Comparison of ENCODE assay signal across 10 mouse cellular contexts in the genomic region with DNA sequence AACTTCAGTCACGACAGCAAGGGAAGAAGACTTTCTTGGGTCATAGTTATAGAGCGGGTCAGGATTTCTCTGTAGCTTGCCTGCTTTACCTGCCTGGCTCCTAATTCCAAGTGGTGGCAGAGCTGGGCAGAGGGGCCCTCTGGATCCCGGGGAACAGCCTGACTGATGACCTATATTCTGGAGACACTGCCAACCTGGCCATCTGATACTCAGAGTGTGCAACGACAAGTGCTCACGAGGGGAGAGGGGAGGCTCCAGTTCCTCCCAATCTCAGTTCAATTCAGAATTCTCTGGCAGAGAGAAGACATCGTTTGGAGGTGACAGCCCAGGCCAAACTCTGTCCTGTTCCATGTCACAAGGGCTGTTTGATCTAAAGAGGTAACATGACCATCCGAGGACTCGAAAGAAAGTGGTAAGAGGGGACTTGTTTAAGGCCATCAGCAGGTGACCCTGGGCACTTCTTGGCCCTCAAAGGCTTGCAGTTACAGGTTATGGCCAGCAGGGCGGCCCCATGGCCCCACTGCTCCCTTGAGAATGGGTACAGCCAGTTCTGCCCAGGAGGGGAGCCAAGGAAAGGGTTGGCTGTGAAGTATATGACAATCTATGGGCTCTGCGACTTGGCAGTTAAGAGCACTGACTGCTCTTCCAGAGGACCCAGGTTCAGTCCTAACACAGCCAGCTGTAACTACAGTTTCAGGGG. TPM values are rescaled to one million over a fixed set of nuclear protein-coding genes. Genes with fewer than 3 reads are reported as not detected.
DNase-seq lines count a peak whose midpoint lies in the region; ATAC-seq and TF ChIP-seq lines count a peak whose summit lies in the region.
"Had no signal": no experiment of that assay in that cellular context is flagged by ENCODE, and none has a peak within 500 bp of the region (broad histone marks: within the 10 kb centered on the region; RNA-seq: fewer than 3 reads in every experiment).

No protein-coding gene starts in this region.

- WGBS in heart, adult 2 months, result 74% methylated on average over 10 of the region's 10 CpGs
- WGBS in heart, embryonic 11.5 days (ENCODE audit: insufficient replicate concordance), result 75% methylated on average over 10 of the region's 10 CpGs

- no peak overlapping the region for H3K9ac ChIP-seq in heart, adult 2 months (ENCODE audit: low read depth, low read length)
- H3K9ac ChIP-seq in heart, embryonic 11.5 days (ENCODE audit: low read depth, low read length), result no peak overlapping the region
- H3K9ac ChIP-seq: liver, embryonic 15.5 days had no signal

- H3K4me1 ChIP-seq in heart, adult 2 months (ENCODE audit: control insufficient read depth, insufficient read depth, low read length), result peaks cover 8% of the 10 kb centered on the region
- H3K4me1 ChIP-seq in heart, embryonic 11.5 days (ENCODE audit: control insufficient read depth, insufficient read depth, low read length), result peaks cover 5% of the 10 kb centered on the region
- no peaks in the 10 kb centered on the region; the same call in 1 of the 2 replicates for H3K4me1 ChIP-seq in testis, adult 2 months (ENCODE audit: control insufficient read depth, insufficient read depth, low read length)

- H3K4me2 ChIP-seq in heart, embryonic 11.5 days, result no peak overlapping the region
- H3K4me2 ChIP-seq: liver, embryonic 15.5 days had no signal

- H3K27me3 ChIP-seq in heart, adult 2 months (ENCODE audit: control insufficient read depth, insufficient read depth, low read length), result no peaks in the 10 kb centered on the region
- H3K27me3 ChIP-seq in heart, embryonic 11.5 days (ENCODE audit: control insufficient read depth, insufficient read depth, low read length), result no peaks in the 10 kb centered on the region
- H3K27me3 ChIP-seq in testis, adult 2 months (ENCODE audit: control insufficient read depth, insufficient read depth, low read length), result no peaks in the 10 kb centered on the region
- H3K27me3 ChIP-seq: liver, embryonic 15.5 days had no signal

- no peak for ATAC-seq in heart, embryonic 11.5 days (replicated peaks; ENCODE audit: insufficient number of reproducible peaks, low FRiP score, low TSS enrichment)
- no peak for ATAC-seq in monocyte, adult 5-6 weeks (replicated peaks; ENCODE audit: insufficient number of reproducible peaks, low FRiP score, low TSS enrichment, poor library complexity, severe bottlenecking)

- no peak for TF ChIP-seq EP300 in heart, adult 2 months (IDR thresholded peaks at IDR 0.05; ENCODE audit: insufficient read depth, low read depth, low read length)

- peak; percentile 40 to 50 for DNase-seq in heart, adult 2 months
- DNase-seq in testis, postnatal 14 days (ENCODE audit: low spot score), result no peak
- DNase-seq in cerebellum, postnatal 10 days, result peak; percentile 61 to 71
- DNase-seq in thymus, postnatal 4 days, result peak; percentile 35
- DNase-seq: kidney, postnatal 10 days had no signal

- no peak for TF ChIP-seq POLR2A in heart, adult 2 months (IDR thresholded peaks at IDR 0.05; ENCODE audit: insufficient read depth, low read depth, low read length)
- no peak for TF ChIP-seq POLR2A in testis, adult 2 months (IDR thresholded peaks at IDR 0.05; ENCODE audit: control insufficient read depth, low read depth, low read length)

- no peak overlapping the region for H3K4me3 ChIP-seq in heart, adult 2 months
- H3K4me3 ChIP-seq in heart, embryonic 11.5 days (ENCODE audit: low read depth, low read length), result no peak overlapping the region
- H3K4me3 ChIP-seq in testis, adult 2 months (ENCODE audit: control insufficient read depth, low read depth, low read length), result no peak overlapping the region
- H3K4me3 ChIP-seq: liver, embryonic 15.5 days; myocyte had no signal

- H3K27ac ChIP-seq in heart, adult 2 months, result peak overlapping the region; percentile 70
- no peak overlapping the region for H3K27ac ChIP-seq in heart, embryonic 11.5 days (ENCODE audit: low read depth, low read length)
- H3K27ac ChIP-seq in testis, adult 2 months (ENCODE audit: control insufficient read depth, insufficient read depth, low read depth, low read length), result no peak overlapping the region
- H3K27ac ChIP-seq: liver, embryonic 15.5 days had no signal

- no peaks in the 10 kb centered on the region for H3K36me3 ChIP-seq in heart, adult 2 months (ENCODE audit: control insufficient read depth, insufficient read depth, low read length)
- 0 out of 2 replicates have a peak, but pooled peaks cover 3% of the 10 kb centered on the region for H3K36me3 ChIP-seq in heart, embryonic 11.5 days (ENCODE audit: control insufficient read depth, insufficient read depth, low read length)
- H3K36me3 ChIP-seq in testis, adult 2 months (ENCODE audit: control insufficient read depth, insufficient read depth, low read length), result no peaks in the 10 kb centered on the region
- H3K36me3 ChIP-seq: liver, embryonic 15.5 days had no signal

- peak; percentile 80 for TF ChIP-seq CTCF in heart, adult 2 months (IDR thresholded peaks at IDR 0.05)
- peak; percentile 74; the same call in 1 of the 2 replicates for TF ChIP-seq CTCF in testis, adult 2 months (IDR thresholded peaks at IDR 0.05; ENCODE audit: control insufficient read depth, insufficient read depth, insufficient replicate concordance, low read depth, low read length)

- H3K9me3 ChIP-seq in heart, embryonic 11.5 days (replicated peaks; ENCODE audit: control insufficient read depth, low read length), result no peaks in the 10 kb centered on the region
- H3K9me3 ChIP-seq: liver, embryonic 15.5 days had no signal

- intact Hi-C loops in heart, adult 2 months (cut with DNase I), result loop anchor here (2.0 to 5.0 kb wide), 2 partner anchors 36 to 92 kb away; no protein-coding TSS in a partner anchor

- H3K79me2 ChIP-seq in heart, adult 2 months (replicated peaks; ENCODE audit: control insufficient read depth, insufficient read depth, low read length), result no peaks in the 10 kb centered on the region

RNA-seq across cellular contexts. Expression of gene Selenon, which starts 38.4 kb away (rescaled TPM):
- total RNA-seq in heart, adult 2 months (2021), result 10 to 100 TPM; 18.6 to 19.9 TPM
- polyA plus RNA-seq in heart, adult 2 months (2012; rRNA removed), result 22.5 and 23.6 TPM in 2 replicates
- 22.4 and 25.3 TPM in 2 replicates for polyA plus RNA-seq in heart, embryonic 11.5 days (2014; fragmentation: Nextera tagmentation; extraction: Ambion mirVana)
- 1.4 and 1.6 TPM in 2 replicates for polyA plus RNA-seq in testis, adult 2 months (2012; rRNA removed)
- total RNA-seq in monocyte, adult 5-6 weeks (2017), result 13.0 to 27.3 TPM (median 15.4 TPM) in 3 replicates

RNA-seq across cellular contexts. Expression of gene Mtfr1l, which starts 55.2 kb away (rescaled TPM):
- 100 to 1,000 TPM; 170 to 191 TPM for total RNA-seq in heart, adult 2 months (2021)
- polyA plus RNA-seq in heart, adult 2 months (2012; rRNA removed), result 196 and 278 TPM in 2 replicates
- polyA plus RNA-seq in heart, embryonic 11.5 days (2014; fragmentation: Nextera tagmentation; extraction: Ambion mirVana), result 167 and 177 TPM in 2 replicates
- 286 and 306 TPM in 2 replicates for polyA plus RNA-seq in testis, adult 2 months (2012; rRNA removed)
- 35.4 to 39.0 TPM (median 37.6 TPM) in 3 replicates for total RNA-seq in monocyte, adult 5-6 weeks (2017)
